Mouse (Mus musculus) thymus, adult 2 months (tissue): ENCODE results near the gene Slc35d1. TPM values are rescaled to one million over a fixed set of nuclear protein-coding genes. Genes with fewer than 3 reads are reported as not detected.
A peak's percentile ranks its signal among the peaks of the same experiment; 100 is the strongest.

Experiments
- DNase-seq: peaks from one replicate; pipeline ENCODE4 v3.0.0; 2021
- H3K27ac ChIP-seq: fragments of 200-500 bp; 2 replicates; pipeline ENCODE4 v1.5.1; 2012; ENCODE audit warnings: low read length, control low read depth; ENCODE audit not compliant: control insufficient read depth, insufficient read depth
- H3K27me3 ChIP-seq: fragments of 200-500 bp; 2 replicates; pipeline ENCODE4 v1.6.1; 2012; ENCODE audit warnings: mild to moderate bottlenecking, low read length, moderate library complexity, mixed read lengths; ENCODE audit not compliant: control insufficient read depth, insufficient read depth
- H3K36me3 ChIP-seq: fragments of 200-500 bp; 2 replicates; pipeline ENCODE4 v1.6.1; 2012; ENCODE audit warnings: mild to moderate bottlenecking, low read length, moderate library complexity; ENCODE audit not compliant: control insufficient read depth, insufficient read depth
- H3K4me1 ChIP-seq: fragments of 200-500 bp; replicated peaks from 2 replicates; pipeline ENCODE4 v1.6.1; 2012; ENCODE audit warnings: low read length; ENCODE audit not compliant: control insufficient read depth, insufficient read depth
- H3K4me3 ChIP-seq: fragments of 200-500 bp; 2 replicates; pipeline ENCODE4 v1.5.1; 2012; ENCODE audit warnings: mild to moderate bottlenecking, low read length, control low read depth, moderate library complexity; ENCODE audit not compliant: control insufficient read depth, insufficient read depth
- CTCF ChIP-seq: fragments of 200-500 bp; IDR thresholded peaks from 2 replicates; pipeline ENCODE4 v1.5.1; 2012; ENCODE audit warnings: mild to moderate bottlenecking, control low read depth, low read length, moderate library complexity, borderline replicate concordance; ENCODE audit not compliant: control insufficient read depth, poor library complexity, insufficient read depth; ENCODE audit errors: extremely low read depth
- POLR2A ChIP-seq: fragments of 200-500 bp; IDR thresholded peaks from 2 replicates; pipeline ENCODE4 v1.6.1; 2012; ENCODE audit warnings: mild to moderate bottlenecking, low read length, control low read depth, moderate library complexity; ENCODE audit not compliant: control insufficient read depth, poor library complexity, insufficient read depth; ENCODE audit errors: extremely low read depth
- WGBS: fragments of 180-500 bp; shearing (Covaris S2); methylation state at CpG from one replicate; pipeline ENCODE4 v1.1.7; 2018; 5-methylcytosine and 5-hydroxymethylcytosine counted together
- polyA plus RNA-seq: library from polyadenylated mRNA; depleted of rRNA; stranded (reverse); fragments of >200 nt; gene quantifications from 2 replicates; pipeline ENCODE4 v1.2.3, GENCODE M21; 2012; rRNA removed

Gene Slc35d1
- polyA plus RNA-seq: 16.0 and 19.9 TPM in 2 replicates

DNA sequence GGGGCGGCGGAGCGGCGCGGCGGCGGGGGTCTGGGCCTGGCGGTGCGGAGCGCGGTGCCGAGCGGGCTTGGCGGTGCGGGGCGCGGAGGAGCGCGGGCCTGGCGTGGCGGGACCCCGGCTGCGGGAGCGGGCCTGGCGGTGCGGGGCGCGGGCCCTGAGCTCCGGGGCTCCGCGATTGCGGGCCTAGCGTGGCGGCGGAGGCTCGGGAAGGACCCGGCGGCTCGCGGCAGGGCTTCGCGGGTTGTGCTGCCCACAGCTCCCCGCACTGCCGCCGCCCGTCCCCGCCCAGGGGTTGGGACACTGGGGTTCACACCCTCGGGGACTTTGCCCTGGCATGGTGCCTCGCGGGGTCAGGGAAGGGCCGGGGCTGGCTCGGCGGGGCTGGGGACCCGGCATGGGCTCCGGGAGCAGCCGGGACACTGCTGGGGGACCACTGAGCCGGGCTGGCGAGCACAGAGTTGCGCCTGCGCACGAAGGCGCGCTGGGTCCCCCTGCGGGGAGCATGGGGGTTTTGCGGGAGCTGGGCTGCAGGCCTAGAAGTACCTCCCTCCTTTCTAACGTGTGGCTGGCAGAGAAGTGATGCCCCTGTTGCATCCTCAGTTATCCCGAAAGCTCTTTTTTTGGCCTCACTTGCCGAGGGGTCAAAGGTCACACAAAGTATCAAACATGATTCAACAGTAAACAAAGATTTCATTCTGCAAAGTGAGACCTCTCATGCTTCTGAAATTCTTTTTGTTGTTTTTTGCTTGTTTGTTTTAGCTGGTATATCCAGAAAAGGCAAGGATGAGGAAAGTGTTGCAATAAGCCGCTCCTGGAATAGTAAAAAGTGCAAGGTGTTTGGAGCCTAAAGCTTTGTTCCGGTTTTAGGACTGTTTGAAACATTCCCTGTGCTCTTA is at the start of gene Slc35d1:
Gene Slc35d1 (minus strand): TSS at position 240 of the 896 bp plus-strand sequence.
- DNase-seq: peak; percentile 83
- Histone ChIP-seq H3K27ac (peak within 1 kb of the TSS; percentile 80), H3K36me3 (no peaks in the 10 kb centered on the region; the same call in 1 of the 2 replicates), H3K4me3 (peak within 1 kb of the TSS; percentile 72), H3K4me1 (peaks cover 21% of the 10 kb centered on the region), H3K27me3 (no peaks in the 10 kb centered on the region)
- 3% methylated on average over 70 of the region's 70 CpGs for WGBS
- no peak; the same call in 1 of the 2 replicates for TF ChIP-seq POLR2A
- TF ChIP-seq CTCF: peak; percentile 33; the same call in 1 of the 2 replicates

DNA sequence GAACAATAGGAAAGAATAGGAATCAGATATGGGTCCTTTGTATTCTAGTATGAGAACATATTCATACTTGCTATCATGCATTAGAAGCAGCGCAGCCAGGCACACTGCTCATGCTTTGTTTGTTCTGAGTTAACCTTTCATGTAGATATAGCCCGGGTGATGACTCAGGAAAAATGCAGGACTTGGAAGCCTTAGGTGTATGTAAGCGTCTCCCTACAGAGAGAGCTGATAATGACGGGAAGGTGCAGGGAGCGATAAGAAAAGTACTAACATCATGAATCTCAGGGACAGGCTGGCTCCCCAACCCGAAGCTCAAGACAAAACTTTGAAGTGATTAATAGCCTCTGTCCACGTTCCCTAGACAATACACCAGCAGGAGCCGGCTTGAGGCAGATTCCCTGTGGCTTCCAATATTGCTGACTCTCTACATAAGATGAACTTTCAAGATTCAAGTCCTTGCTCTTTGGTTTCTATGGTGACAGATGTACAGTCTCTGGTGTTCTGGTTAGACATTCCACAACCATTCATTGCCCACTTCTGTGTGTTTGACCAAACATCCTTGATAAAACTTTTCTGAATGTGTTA is 48.9 kb upstream of the Slc35d1 start:
- H3K36me3 ChIP-seq: no peaks in the 10 kb centered on the region
- no peaks in the 10 kb centered on the region for H3K4me1 ChIP-seq
- H3K27me3 ChIP-seq: no peaks in the 10 kb centered on the region
- DNase-seq: no peak
- 72% methylated on average over 8 of the region's 8 CpGs for WGBS
- TF ChIP-seq POLR2A (no peak), CTCF (no peak)
- no peak overlapping the region for H3K4me3 ChIP-seq
- no peak overlapping the region for H3K27ac ChIP-seq

DNA sequence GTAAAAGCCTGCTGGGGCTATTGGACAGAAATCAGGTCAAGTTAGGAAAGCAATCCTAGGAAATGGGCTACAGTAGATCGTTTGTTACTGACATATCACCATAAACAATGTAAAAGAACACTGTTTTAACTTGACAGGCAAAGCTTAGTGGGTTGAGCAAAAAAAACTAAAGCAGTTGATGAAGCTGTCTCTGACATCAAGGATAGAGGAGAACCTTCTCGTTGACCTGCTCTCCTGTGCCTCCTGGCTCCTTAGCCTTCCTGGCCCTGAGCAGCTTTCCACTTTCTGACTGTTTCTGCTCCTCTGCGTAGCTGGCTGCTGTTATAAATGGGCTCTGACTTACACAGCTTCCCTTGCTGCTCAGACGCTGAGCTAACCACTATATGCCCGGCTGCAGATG is 48.4 kb upstream of the Slc35d1 start:
- no peaks in the 10 kb centered on the region for H3K36me3 ChIP-seq
- WGBS: 71% methylated on average over 5 of the region's 5 CpGs
- no peaks in the 10 kb centered on the region for H3K27me3 ChIP-seq
- H3K27ac ChIP-seq: no peak overlapping the region
- TF ChIP-seq POLR2A: no peak
- TF ChIP-seq CTCF: no peak
- DNase-seq: no peak
- H3K4me1 ChIP-seq: no peaks in the 10 kb centered on the region
- no peak overlapping the region for H3K4me3 ChIP-seq

DNA sequence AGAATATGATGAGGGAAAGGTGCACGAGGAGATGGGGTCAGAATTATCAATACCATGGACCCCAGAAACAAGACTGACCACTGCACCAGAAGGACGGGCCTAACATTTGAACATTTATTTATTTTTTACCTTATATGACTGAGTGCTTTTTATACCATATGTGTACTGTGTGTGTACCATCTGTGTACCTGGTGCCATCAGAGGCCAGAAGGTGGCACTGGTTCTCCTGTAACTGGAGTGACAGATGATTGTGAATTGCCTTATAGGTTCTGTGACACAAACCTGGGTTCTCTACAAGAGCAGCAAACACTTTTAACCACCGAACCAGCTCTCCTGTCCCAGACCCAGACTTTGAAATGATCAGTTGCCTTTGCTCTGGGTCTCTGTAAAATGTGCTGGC is 43.9 kb upstream of the Slc35d1 start:
- TF ChIP-seq CTCF: no peak
- TF ChIP-seq POLR2A: no peak
- DNase-seq: peak; percentile 13
- Histone ChIP-seq H3K4me1 (no peaks in the 10 kb centered on the region), H3K4me3 (no peak overlapping the region), H3K36me3 (no peaks in the 10 kb centered on the region), H3K27me3 (no peaks in the 10 kb centered on the region), H3K27ac (no peak overlapping the region)
- WGBS: 91% methylated on average over 3 of the region's 3 CpGs

DNA sequence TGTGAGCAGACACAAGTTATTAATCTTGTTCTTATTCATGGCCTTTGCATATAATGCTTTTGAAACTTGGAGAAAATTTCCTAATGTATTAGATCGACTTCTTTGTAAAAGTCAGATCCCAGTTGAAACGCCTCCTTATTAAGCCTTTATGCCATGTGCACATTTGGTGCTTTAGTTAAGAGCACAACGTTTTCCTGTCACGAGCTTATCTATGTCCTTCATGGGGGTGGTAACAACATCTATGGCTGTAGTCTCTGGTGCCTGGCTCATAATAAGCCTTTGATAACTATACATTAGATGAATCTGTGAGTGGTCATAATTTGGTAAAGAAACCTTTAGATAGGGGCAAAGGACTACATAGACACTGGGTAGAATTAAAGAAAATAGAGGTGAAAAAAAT is 38.9 kb upstream of the Slc35d1 start:
- DNase-seq: no peak

DNA sequence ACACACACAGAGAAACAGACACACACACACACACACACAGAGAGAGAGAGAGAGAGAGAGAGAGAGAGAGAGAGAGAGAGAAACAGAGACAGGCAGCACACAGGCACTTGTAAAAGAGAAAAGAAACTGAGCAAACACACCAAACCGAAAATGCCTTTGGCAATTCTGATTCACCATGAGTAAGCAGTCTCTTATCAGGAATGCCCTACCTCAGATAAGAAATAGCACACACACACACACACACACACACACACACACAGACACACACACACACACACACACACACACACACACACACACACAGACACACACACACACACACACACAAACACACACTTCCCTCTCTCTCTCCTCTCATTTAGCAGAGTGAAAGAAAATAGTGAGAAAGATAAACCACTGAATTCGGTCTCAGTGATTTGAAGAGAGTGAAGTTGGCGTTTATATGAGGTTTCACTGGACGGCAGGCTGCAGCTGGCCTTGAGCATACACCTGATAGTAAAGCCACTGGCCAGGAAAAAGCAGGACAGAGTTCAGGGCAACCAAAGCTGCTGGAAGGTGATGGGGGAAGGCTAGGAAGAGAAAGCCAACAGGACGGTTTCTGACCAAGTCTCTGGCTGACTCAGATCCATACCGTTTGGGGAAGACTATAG is 34.6 kb upstream of the Slc35d1 start:
- H3K4me1 ChIP-seq: no peaks in the 10 kb centered on the region
- no peak for DNase-seq
- H3K4me3 ChIP-seq: no peak overlapping the region
- no peaks in the 10 kb centered on the region for H3K36me3 ChIP-seq
- TF ChIP-seq POLR2A (no peak), CTCF (no peak)
- WGBS: 56% methylated on average over 6 of the region's 6 CpGs
- no peaks in the 10 kb centered on the region for H3K27me3 ChIP-seq
- no peak overlapping the region for H3K27ac ChIP-seq

More for the DNA sequence above, 38.9 kb upstream of the Slc35d1 start:
- Histone ChIP-seq H3K27me3 (no peaks in the 10 kb centered on the region), H3K27ac (no peak overlapping the region), H3K36me3 (no peaks in the 10 kb centered on the region), H3K4me3 (no peak overlapping the region), H3K4me1 (no peaks in the 10 kb centered on the region)
- TF ChIP-seq POLR2A (no peak), CTCF (no peak)
- 87% methylated on average over 4 of the region's 4 CpGs for WGBS
